Mouse (Mus musculus): Measurements from ENCODE around the gene Prickle4.

- no peak for TF ChIP-seq CTCF (IDR thresholded peaks at IDR 0.05; ENCODE audit: low read depth, low read length)
- no peak for TF ChIP-seq POLR2A (IDR thresholded peaks at IDR 0.05; ENCODE audit: borderline replicate concordance, low read depth, low read length)
Observed at GRCm38 (mm10) chr17:47693671-47694441, 680 bp downstream of the Prickle4 start.
